Mouse (Mus musculus): ENCODE data around the gene Lasp1. TPM values are rescaled to one million over a fixed set of nuclear protein-coding genes. Genes with fewer than 3 reads are reported as not detected.

Lasp1 gene
- total RNA-seq, 2 experiments from 2014 or later, result 46.3 to 68.4 TPM

DNA sequence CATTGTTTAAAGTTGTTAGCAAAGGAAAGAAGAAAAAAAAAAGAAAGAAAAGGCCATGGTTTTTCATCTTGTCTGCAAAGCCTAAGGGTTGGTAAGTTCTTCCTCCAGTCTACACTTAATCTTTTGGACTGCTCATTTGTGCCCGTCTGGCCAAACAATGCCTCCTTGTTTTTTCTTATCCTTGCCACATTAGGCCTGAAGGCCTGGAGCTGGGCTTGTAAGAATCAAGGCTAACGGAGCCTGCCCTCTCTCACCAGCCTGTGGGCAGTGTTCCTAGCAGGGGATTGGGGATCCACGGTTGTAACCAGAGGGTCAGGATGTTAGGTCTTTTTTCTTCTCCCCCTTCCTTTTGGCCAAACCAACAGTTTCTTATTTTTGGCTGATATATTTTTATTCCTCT lies 12.2 kb downstream of the Lasp1 start:
- no peak for DNase-seq

DNA sequence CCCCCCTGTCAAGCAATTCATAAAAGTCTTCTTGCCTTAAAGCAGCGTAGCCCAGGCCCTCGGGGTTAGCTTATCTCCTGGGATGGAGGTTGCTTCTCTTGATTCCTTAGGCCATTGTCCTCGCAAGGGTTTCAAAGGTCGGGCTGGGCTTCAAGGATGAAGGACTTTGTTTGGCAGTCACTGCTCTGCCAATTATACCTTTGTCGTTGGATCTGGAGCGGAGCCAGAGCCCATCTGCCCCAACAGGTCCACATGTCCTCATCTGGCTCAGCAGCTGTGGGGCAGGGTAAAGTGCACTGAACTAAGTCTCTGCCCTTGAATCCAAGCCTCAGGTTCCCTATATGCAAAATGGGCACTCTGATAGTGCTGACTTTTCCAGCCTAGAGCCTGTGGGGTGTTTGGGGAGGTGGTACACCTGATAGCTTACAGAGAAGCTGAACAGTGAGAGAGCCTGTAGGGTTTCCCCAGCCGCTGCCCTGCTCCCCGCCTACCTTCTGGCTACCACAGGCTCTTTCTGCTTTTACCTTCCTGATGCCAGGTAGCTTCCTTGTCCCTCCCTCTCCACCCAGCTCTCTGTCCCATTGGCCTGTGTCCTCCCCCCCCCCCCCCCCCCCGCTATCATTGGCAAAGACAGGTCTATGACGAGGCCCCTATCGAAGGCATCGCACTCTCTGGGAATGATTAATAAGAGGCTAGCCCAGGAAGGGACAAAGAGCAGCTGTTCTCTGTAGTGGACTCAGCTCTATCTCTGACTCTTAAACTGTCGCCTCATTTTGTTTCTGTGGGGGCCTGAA lies 13.0 kb downstream of the Lasp1 start:
- DNase-seq, result no peak

DNA sequence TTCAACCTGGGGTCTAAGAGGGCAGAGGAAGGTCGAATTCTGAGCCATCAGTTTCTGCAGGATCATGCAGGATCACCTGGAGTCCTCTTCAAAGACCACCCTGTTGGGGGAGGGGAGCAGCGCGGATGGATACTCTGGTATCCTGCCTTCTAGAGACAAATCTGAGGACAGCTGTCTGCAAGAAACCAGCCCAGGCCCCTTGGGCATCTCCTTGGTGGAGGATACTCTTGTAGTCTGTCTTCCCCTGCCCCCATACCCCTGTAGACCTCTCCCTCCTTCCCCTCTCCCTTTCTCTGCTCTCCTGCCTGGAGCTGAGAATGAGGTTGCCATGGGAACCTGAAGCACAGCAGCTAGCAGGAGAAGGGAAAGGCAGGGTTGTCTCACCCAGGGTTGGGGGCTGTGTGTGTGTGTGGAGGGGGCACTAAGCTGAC lies 13.7 kb downstream of the Lasp1 start:
- DNase-seq, result no peak

DNA sequence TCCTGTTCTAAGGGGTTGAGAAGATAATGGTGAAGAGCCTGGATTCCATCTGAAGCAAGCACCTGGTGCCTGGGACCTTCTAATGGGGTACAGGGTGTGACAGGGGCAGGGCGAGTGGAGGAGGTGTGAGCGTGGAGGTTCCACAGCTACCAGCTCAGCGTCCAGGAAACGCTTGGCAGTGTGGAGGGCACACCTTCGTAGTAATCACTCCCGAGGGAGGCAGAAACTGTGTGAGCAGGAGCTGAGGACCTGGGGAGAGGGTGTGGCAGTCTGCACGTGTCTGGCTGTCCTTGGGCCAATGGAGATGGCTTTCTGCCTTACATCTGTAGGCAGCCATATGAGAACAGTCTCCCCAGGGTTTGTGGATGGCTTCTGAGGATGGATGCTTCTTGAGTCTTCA lies 14.3 kb downstream of the Lasp1 start:
- no peak for DNase-seq

DNA sequence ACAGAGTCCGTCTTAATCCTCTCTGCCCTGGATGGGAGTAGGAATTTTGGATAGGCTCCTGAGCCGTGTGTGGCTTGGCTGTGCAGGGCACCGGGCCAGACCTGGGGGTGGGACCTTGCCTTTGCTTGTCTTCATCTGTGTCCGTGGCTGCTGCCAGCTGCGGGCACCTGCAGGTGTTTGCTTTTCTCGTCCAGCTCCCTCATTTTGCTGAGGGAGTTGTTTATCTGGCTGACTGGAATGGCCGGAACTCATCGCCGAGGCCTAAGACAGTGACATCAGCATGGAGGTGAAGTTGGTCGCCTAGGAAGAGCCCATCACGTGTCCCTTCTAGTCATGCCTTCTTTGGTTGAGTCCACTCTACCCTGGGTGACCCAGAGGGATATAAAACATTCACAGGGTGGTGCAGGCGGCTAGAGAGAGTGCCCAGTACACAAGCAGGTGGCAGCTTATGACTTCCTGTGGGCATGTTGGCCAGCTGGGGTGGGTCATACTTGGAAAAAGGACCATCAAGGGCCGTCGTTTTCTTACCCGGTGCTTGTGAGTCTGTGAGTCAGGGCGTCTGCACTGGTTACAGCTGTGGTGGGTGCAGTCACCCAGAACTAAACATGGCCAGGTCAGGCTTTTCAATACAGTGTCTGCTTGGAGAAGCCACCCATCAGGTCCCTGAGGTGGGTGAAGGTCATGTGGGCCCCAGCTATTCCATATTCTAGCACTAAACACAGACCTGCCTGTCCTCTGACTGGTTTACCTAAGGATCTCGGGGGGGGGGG lies 15.1 kb downstream of the Lasp1 start:
- no peak for DNase-seq

DNA sequence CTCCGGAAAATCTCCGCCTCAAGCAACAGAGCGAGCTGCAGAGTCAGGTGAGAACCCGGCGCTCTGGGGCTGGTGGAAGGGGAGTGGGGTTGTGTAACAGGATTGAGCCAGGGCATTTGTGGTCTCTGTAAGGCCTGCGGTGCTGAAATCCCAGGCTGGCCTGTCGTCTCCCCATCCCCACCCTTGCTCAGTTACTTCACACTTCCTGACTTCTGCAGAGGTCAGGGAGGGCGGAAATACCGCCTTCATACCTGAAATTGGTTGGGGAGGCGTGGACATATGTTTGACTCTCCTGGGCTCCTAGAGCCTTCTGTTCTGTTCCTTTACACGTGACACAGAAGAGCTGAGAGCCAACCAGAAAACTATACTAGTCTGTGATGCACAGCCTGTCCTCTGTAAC lies 16.9 kb downstream of the Lasp1 start:
- DNase-seq, result no peak

DNA sequence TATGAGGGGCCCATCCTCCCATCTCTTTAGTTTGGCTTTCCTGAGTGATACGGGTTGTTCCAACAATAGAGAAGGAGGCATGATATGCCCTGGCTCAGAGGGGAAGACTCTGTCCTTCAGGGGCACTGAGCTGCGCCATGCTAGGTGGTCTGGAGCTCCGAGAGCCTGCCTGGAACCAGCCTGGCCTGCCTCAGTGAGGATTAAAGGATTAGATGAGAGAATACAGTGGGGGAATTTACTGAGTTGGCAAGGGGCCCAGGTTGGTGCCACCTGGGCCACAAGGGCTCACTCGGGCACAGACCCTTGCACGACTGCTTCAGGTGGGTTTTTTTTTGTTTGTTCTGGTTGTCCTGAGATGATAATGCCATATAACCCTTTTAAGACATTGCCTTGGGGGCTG lies 17.4 kb downstream of the Lasp1 start:
- DNase-seq, result no peak

DNA sequence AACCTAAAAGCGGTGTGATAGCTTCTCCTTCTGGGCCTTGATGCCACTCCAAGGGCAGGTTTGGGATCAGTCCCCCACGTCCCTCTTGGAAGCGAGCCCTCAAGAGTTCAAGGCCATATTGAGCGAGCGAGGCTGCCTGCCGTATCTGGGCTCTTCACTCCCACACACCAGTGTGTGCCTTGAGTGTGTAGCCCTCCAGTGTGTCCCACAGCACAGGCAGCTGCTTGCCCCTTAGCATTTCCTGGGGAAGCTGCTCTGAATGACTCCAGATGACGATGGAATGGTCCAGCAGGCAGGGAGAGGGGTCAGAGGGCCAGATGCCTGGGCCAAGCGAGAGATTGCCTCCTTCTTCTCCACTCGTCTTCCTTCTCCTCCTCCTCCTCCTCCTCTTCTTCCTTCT lies 18.1 kb downstream of the Lasp1 start:
- DNase-seq, result no peak

DNA sequence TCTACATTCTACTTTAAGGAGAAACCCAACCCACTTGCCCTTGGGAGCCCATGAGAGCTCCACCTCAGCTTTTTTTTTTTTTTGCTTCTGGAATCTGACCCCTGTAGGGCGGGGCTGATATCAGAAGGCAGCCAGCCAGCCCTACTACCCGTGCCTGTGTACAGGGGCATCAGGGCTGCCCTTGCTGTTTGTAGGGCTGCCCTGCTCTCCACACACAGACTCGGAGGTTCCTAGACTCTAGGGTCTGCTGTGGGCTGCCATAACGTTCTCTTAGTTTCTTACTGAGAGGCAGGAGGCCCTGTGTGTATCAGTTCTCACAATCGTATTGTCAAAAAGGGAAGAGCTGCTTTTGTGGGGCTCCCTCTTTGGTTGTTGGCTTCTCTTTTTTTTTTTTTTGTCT lies 18.6 kb downstream of the Lasp1 start:
- DNase-seq, result no peak

DNA sequence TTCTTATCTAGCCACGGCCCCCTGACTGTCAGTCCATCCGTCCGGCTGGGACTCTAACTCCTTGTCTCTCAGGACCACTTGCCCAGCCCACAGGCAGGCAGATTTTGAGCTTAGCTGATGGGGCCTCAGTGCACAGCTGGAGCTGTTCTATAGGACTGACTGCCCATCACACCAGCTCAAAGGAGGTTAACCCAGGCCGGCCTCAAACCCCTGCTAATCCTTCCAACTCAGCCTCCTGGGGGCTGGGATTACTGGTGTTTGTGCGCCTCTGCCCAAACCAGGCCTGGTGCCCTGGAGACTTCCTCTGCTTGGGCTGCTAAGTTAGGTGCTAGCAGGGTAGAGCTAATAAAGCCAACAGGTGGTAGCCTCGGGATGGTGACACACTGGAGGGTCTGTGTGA lies 19.2 kb downstream of the Lasp1 start:
- DNase-seq, result no peak

DNA sequence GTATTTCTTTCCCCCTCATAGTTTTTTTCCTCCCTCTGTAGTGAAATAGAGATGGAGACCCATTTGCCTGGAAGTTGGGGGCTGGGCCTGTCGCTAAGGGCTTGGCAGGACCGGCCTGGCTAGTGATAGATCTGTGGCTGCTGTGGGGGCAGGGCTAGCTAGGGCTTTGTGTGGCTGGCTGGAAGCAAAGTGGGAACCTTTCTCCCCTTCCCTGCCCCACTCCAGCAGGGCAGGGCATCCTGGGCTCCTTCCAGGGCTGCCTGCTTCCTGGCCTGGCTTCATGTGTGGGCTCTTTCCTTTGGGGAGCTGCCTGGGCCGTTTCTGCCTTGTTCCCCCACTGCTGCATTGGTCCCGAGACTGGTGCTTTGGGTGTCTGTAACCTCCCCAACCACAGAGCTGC lies 19.8 kb downstream of the Lasp1 start:
- peak; percentile 47 for DNase-seq

DNA sequence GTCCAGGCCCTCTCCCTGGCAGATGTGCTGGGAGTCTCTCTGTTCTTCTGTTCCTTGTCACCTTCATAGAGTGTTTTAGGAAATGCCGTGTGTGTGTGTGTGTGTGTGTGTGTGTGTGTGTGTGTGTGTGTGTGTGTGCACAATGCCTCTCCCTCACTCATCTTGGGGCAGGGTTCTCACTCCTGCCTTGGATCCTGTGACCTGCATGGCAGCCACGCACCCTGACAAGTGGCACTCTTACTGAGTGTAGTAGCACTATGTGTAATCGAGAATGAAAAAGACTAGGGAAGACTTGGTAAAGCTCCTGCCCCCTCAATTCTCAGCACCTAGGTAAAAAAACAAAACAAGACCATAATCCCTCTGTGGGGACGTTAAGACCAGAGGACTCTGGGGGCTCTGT lies 20.3 kb downstream of the Lasp1 start:
- no peak for DNase-seq

DNA sequence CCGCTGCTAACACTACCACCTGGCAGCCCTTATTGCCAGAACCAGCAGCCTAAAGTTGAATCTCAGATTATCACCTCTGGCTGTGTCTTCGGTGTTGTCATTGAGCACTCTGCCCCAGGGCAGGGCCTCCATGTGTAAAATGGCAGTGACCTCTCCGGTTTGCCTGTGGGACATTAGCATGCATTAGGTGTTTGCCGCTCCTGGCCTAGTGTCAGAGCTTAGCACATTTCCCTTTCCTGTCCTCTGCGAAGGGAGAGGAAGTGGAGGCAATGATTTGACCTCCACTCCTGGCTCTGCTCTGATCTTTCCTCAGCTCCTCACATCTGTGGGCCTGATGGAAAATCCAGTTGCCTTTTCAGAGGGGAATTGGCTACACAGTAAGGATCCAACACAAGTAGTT lies 21.1 kb downstream of the Lasp1 start:
- no peak for DNase-seq

DNA sequence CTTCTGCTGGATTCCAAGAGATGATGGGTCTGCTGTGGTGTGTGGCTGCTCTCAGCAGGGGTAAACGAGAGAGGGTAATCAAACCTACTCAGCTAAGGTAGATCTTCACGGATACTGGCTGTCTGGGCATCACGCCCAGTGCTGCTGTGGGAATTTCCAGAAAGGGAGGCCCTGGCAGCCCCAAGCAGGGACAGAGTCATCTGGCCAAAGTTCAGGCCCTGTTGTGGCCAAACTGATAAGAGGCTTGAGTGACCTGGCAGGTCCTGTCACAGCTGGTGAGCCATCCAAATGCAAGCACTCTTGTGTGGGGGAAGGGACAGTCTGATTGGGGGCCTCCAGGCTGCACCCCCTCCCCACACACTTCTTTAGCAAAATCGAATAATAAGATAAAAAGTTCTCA lies 22.0 kb downstream of the Lasp1 start:
- peak; percentile 72 for DNase-seq

DNA sequence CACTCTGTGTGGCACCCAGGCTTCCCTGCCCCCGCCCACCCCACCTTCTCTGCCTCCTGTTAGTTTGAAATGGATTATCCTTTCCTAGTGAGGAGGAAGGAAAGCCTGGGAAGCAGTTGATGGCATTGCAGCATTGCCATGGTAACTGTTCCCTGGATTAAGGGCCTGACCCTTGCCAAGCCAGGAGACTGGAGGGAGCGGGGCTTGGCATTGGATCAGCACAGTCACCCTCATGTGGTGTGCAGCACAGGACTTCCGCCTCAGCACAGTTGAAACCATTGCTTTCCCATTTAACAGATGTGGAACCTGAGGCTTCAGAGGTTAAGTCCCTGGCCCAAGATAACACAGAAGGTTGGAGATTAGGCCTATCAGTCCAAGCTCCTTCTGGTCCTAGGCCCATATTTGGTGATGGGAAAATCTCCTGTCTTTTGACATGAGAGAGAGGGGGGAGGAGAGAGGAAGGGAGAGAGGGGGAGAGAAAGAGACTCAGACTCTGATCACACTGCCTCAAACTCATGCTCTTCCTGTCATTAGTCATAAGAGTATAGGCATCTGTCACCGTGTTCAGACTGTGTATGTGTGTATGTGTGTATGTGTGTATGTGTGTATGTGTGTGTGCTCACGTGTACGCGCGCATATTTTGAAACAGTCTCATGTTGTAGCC lies 22.7 kb downstream of the Lasp1 start:
- no peak for DNase-seq

DNA sequence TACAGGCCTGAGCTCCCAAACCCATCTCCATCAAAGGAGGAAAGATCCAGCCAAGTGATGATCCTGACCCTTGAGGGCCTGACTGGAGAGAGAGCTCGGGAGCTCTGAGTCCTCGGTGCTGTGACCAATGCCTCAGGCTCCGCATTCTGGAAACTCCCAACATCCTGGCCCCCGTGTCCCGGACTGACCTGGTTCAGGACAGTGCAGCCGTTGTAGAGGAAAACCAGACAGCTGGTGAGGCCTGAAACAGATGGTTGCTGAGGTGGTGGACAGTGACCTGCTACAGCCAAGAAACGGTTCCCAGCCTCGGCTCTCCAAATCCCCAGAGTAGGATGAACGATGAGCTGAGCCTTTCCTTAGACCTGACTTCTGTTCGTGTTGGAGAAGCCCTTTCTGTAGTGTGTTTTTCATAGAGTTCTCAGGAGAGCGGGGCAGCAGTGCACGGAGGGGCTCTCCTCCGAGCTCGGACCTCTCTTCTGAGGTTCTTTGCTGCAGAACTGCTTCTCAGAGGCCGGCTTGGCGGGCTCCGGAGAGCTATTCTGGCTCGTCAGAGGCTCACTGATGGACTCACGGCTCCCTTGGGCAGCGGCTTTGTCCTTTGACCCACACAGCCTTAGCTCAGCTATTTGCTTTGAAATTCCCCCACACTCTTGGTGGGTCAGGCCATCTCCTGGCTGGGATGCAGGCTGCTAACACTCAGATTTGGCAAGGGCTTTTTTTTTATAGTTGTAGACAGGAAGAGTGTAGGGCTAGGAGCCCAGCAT lies 24.2 kb downstream of the Lasp1 start:
- peak; percentile 59 for DNase-seq

DNA sequence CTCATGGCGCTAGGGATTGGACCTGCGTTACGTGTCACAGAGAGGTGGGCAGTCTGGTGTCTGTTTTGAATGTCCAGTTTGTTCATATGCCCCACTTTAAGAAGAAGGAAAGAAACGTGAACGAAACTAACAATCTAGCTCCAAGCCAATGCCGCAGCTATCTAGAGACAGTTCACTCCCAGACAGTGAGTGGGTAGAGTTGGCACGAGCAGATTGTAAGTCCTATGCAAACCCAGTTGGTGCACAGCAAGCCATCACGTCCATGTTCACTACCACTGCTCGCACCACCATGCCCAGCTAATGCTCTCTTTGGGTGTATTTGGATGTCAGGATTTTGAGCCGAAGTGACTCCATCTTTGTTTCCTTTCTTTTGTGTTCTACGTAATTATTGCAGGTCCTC lies 25.4 kb downstream of the Lasp1 start:
- DNase-seq, result no peak

DNA sequence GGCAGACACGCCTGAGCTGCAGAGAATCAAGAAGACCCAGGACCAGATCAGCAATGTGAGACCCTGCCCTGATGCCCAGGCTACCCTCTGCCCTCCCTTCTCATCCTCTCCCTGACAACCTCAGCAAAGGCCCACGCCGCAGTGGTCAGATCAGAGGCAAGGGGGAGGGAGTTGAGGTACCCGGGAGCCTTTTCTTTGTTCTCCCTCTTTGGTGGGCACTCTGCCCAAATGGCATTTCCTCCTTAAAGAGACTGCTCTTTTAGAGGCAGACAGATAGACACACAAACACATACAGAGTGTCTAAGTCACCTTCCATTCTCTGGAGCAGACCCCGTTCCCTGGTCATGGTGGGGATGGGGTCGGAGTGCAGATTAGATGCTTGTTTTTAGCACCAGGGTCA lies 26.1 kb downstream of the Lasp1 start:
- no peak for DNase-seq

DNA sequence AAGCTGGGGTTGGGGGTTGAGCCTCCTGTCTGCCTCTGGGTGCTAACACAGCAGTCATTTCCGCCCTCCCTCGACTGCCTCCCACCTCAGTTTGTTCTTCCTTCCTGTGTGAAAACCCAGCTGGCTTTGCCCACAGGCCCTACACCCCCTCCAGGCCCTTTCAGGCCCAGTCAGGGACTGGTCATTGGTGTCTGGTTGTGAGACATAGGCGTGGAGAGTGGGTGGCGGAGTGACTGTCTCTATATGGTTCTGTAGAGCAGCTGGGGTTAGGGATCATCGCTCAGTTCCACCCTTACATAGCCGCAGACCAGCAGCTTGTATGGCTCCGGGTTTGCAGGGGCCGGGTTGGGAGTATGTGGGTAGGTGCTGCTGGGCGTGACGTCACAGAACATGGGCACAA lies 26.5 kb downstream of the Lasp1 start:
- no peak for DNase-seq

DNA sequence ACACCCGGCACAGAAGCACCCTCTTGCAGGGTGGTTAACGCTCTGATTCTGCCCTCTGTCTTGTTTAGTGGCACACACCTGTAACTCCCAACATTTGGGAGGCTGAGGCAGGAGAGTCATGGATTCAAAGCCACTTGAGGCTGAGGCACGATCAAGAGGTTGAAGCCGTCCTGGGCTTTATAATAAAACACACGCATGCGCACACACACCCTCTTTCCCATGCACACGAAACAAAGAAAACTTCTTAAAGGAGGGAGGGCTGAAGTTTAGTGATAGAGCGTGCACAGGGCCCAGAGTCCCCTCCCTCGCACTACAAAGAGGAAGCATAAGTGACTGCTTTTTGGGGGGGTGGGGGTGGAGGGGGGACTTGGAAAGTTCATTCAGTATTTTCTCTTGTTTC lies 27.2 kb downstream of the Lasp1 start:
- DNase-seq, result no peak

DNA sequence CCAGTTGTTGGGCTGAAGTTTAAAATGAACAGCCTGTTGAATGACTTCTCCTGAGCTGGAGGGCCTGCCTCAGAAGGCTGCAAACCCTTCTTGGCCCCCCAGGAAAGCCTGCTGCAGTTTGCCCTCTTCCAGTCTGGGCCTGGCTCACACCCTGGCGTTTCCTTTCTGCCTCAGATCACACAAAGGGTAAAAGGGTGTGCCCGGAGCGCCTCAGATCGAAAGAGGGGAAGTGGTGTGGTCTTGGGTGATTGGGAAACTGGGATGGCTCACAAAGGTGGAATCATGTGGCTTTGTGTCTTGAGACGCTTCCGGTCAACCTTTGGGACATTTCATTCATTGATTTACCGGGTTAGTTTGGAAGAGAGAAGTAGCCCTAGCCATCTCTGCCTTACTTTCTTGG lies 27.6 kb downstream of the Lasp1 start:
- DNase-seq, result no peak

DNA sequence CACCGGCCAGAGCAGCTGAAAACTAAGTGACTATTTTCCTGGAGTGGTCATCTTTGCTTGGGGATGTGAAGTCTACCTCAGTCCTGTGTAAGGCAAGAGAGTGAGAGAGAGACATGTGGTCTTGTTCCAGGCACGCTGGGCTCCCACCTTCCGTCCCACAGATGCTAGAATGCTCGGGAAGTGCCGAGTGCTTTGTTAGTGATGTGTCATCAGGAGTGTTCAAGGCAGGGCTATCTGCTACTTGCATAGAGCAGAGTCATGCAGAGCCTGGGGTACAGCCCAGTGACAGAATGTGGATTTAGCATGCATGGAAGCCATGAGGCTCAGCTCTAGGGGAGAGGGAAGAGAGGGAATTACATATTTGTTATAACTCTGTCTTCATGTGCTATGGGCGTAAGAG lies 28.9 kb downstream of the Lasp1 start:
- DNase-seq, result no peak

DNA sequence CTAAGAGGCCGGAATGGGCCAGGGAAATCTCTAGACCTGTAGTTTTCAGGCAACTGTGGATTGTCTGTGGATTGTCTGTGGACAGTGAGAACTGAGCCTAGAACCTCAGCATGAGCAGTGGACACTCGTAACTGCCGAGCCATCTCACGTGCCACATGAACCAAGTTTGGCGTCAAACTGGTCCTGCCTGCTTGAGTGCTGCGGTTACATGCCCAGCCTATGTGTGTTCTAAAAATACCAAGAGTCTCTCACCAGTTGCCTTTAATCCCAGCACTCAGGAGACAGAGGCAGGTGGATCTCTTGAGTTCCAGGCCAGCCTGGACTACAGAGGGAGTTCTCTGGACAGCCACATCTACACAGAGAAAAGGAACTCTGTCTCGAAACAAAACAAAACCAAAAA lies 30.6 kb downstream of the Lasp1 start:
- DNase-seq, result no peak

Measured in gastrocnemius, postnatal 10 days (tissue).